Mouse (Mus musculus) embryonic facial prominence, embryonic 11.5 days (tissue): ENCODE measurements around the gene Agpat1. TPM values are rescaled to one million over a fixed set of nuclear protein-coding genes. Genes with fewer than 3 reads are reported as not detected.

Experiments
- ATAC-seq: fragments of 200-750 bp; cut with Nextera tagmentation; replicated peaks from 2 replicates; pipeline ENCODE4 v1.8.0; 2017; ENCODE audit warnings: low read depth; ENCODE audit not compliant: insufficient number of reproducible peaks, low FRiP score, low TSS enrichment
- DNase-seq: peaks from one replicate; pipeline ENCODE4 v3.0.0-alpha.2; 2015; ENCODE audit warnings: low spot score
- H3K27ac ChIP-seq: fragments of 300-500 bp; sonication (generic); replicated peaks from 2 replicates; pipeline ENCODE4 v1.5.1; 2014; ENCODE audit warnings: mild to moderate bottlenecking, low read depth, low read length, control low read depth
- H3K27me3 ChIP-seq: fragments of 300-500 bp; sonication (generic); 2 replicates; pipeline ENCODE4 v1.6.1; 2014; ENCODE audit warnings: mild to moderate bottlenecking, low read length, moderate library complexity, mixed read lengths; ENCODE audit not compliant: control insufficient read depth, insufficient read depth
- H3K36me3 ChIP-seq: fragments of 300-500 bp; sonication (generic); replicated peaks from 2 replicates; pipeline ENCODE4 v1.6.1; 2014; ENCODE audit warnings: low read depth, mild to moderate bottlenecking, low read length, moderate library complexity, mixed read lengths; ENCODE audit not compliant: control insufficient read depth, insufficient read depth
- H3K4me1 ChIP-seq: fragments of 300-500 bp; sonication (generic); 2 replicates; pipeline ENCODE4 v1.6.1; 2014; ENCODE audit warnings: low read length, mixed read lengths; ENCODE audit not compliant: control insufficient read depth, insufficient read depth
- H3K4me2 ChIP-seq: fragments of 300-500 bp; sonication (generic); 2 replicates; pipeline ENCODE4 v1.6.1; 2014; ENCODE audit warnings: low read depth, mild to moderate bottlenecking, control low read depth, low read length, moderate library complexity
- H3K4me3 ChIP-seq: fragments of 300-500 bp; sonication (generic); 2 replicates; pipeline ENCODE4 v1.5.1; 2014; ENCODE audit warnings: low read depth, low read length, control low read depth
- H3K9ac ChIP-seq: fragments of 300-500 bp; sonication (generic); replicated peaks from 2 replicates; pipeline ENCODE4 v1.6.1; 2014; ENCODE audit warnings: mild to moderate bottlenecking, control low read depth, low read length
- H3K9me3 ChIP-seq: fragments of 300-500 bp; sonication (generic); replicated peaks from 2 replicates; pipeline ENCODE4 v1.6.1; 2016; ENCODE audit warnings: mild to moderate bottlenecking, low read length, inconsistent platforms, mixed read lengths; ENCODE audit not compliant: control insufficient read depth
- WGBS: fragments of 180-500 bp; shearing (Covaris S2); extraction: QIAGEN DNeasy Blood & Tissue Kit; methylation state at CpG from one replicate; pipeline ENCODE4 v1.1.7; 2014; 5-methylcytosine and 5-hydroxymethylcytosine counted together
- polyA plus RNA-seq: library from polyadenylated mRNA; unstranded; fragments of >200 nt; fragmentation: Nextera tagmentation; extraction: Ambion mirVana; gene quantifications from 2 replicates; pipeline ENCODE4 v1.2.1, GENCODE M21; 2014

Agpat1 gene
- polyA plus RNA-seq, 1 experiment from 2014 or later: 55.3 TPM

DNA sequence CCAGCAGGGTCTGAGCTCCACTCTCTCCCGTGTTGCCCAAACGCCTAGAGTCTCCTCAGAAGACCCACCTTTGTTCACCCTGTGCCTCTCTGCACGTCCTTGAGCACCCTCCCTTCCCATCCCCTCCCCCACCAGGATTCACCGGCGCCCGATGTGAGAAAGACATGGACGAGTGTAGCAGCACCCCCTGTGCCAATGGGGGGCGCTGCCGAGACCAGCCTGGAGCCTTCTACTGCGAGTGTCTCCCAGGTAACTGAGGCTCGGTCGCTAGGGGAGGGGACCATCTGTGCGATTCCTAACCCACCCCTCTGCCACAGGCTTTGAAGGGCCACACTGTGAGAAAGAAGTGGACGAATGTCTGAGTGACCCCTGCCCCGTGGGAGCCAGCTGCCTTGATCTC lies 31.7 kb upstream of the Agpat1 start:
- Histone ChIP-seq H3K27ac (no peak overlapping the region), H3K4me3 (no peak overlapping the region), H3K9ac (no peak overlapping the region), H3K27me3 (no peaks in the 10 kb centered on the region), H3K9me3 (no peaks in the 10 kb centered on the region), H3K4me2 (no peak overlapping the region), H3K4me1 (no peaks in the 10 kb centered on the region), H3K36me3 (no peaks in the 10 kb centered on the region)
- ATAC-seq (no peak), DNase-seq (no peak)
- WGBS: 8% methylated on average over 15 of the region's 15 CpGs

DNA sequence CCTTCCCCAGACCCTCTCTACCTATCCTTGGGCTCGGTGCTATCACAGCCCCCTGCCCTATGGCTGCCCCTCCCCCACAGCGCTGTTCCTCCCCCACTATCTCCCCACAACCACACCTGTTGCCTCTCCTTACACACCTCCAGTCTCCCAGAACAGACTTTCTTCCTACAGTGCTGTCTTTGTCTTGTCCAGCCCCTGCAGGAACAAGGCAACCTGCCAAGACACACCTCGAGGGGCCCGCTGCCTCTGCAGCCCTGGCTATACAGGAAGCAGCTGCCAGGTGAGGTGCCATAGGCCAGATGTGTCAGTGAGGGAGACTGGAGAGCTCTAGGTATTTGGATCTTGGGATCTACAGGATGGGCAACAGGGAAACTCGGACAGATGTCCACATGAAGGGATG lies 27.5 kb upstream of the Agpat1 start:
- no peaks in the 10 kb centered on the region for H3K27me3 ChIP-seq
- no peak for ATAC-seq
- no peak overlapping the region for H3K4me2 ChIP-seq

GRCm38 (mm10) chr17:34578070-34578469 lies 26.0 kb upstream of the Agpat1 start:
- Histone ChIP-seq H3K4me2 (no peak overlapping the region), H3K4me3 (no peak overlapping the region), H3K4me1 (no peaks in the 10 kb centered on the region), H3K27ac (no peak overlapping the region), H3K9ac (no peak overlapping the region), H3K9me3 (no peaks in the 10 kb centered on the region), H3K36me3 (no peaks in the 10 kb centered on the region), H3K27me3 (no peaks in the 10 kb centered on the region)
- WGBS: 80% methylated on average over 3 of the region's 3 CpGs
- DNase-seq: no peak
- no peak for ATAC-seq

More for the DNA sequence above, 27.5 kb upstream of the Agpat1 start:
- Histone ChIP-seq H3K4me1 (no peaks in the 10 kb centered on the region), H3K27ac (no peak overlapping the region), H3K9ac (no peak overlapping the region), H3K4me3 (no peak overlapping the region), H3K36me3 (no peaks in the 10 kb centered on the region), H3K9me3 (no peaks in the 10 kb centered on the region)
- WGBS: 63% methylated on average over 5 of the region's 5 CpGs
- DNase-seq: no peak

GRCm38 (mm10) chr17:34582528-34582927 lies 21.5 kb upstream of the Agpat1 start:
- ATAC-seq: no peak
- no peak for DNase-seq
- no peak overlapping the region for H3K27ac ChIP-seq
- no peak overlapping the region for H3K4me3 ChIP-seq
- H3K9me3 ChIP-seq: no peaks in the 10 kb centered on the region
- peaks cover 4% of the 10 kb centered on the region for H3K4me1 ChIP-seq
- no peak overlapping the region; the same call in 1 of the 2 replicates for H3K4me2 ChIP-seq
- WGBS: 84% methylated on average over 12 of the region's 12 CpGs
- H3K9ac ChIP-seq: no peak overlapping the region; the same call in 1 of the 2 replicates
- no peaks in the 10 kb centered on the region for H3K36me3 ChIP-seq
- no peaks in the 10 kb centered on the region for H3K27me3 ChIP-seq

DNA sequence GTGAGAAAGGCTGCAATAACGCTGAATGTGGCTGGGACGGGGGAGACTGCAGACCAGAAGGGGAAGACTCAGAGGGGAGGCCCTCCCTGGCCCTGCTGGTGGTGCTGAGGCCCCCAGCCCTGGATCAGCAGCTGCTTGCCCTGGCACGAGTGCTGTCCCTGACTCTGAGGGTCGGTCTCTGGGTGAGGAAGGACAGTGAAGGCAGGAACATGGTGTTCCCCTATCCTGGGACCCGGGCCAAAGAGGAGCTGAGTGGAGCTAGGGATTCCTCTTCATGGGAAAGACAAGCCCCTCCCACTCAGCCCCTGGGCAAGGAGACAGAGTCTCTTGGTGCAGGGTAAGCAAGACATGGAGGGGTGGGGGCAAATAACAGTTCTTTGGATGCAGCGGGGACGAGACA lies 20.7 kb upstream of the Agpat1 start:
- Histone ChIP-seq H3K36me3 (no peaks in the 10 kb centered on the region), H3K4me2 (no peak overlapping the region), H3K4me3 (no peak overlapping the region), H3K27ac (no peak overlapping the region), H3K27me3 (no peaks in the 10 kb centered on the region), H3K9ac (no peak overlapping the region), H3K4me1 (peaks cover 8% of the 10 kb centered on the region), H3K9me3 (no peaks in the 10 kb centered on the region)
- 58% methylated on average over 7 of the region's 7 CpGs for WGBS
- DNase-seq (no peak), ATAC-seq (no peak)

GRCm38 (mm10) chr17:34583819-34584218 lies 20.2 kb upstream of the Agpat1 start:
- H3K4me2 ChIP-seq: no peak overlapping the region
- ATAC-seq: no peak
- H3K4me1 ChIP-seq: peaks cover 8% of the 10 kb centered on the region
- H3K9me3 ChIP-seq: no peaks in the 10 kb centered on the region
- no peak overlapping the region for H3K4me3 ChIP-seq
- no peak overlapping the region for H3K27ac ChIP-seq
- H3K36me3 ChIP-seq: no peaks in the 10 kb centered on the region
- DNase-seq: no peak
- no peak overlapping the region for H3K9ac ChIP-seq
- 76% methylated on average over 8 of the region's 8 CpGs for WGBS
- no peaks in the 10 kb centered on the region for H3K27me3 ChIP-seq

- ATAC-seq (no peak), DNase-seq (no peak)
- 89% methylated on average over 8 of the region's 8 CpGs for WGBS
- H3K27me3 ChIP-seq: no peaks in the 10 kb centered on the region
- H3K4me2 ChIP-seq: no peak overlapping the region
- H3K9ac ChIP-seq: no peak overlapping the region
- H3K36me3 ChIP-seq: no peaks in the 10 kb centered on the region
- no peaks in the 10 kb centered on the region for H3K9me3 ChIP-seq
- H3K4me1 ChIP-seq: peaks cover 13% of the 10 kb centered on the region
- no peak overlapping the region for H3K27ac ChIP-seq
- H3K4me3 ChIP-seq: no peak overlapping the region
Observed at GRCm38 (mm10) chr17:34585121-34585520, 18.9 kb upstream of the Agpat1 start.

- WGBS: 27% methylated on average over 32 of the region's 32 CpGs
- Histone ChIP-seq H3K27ac (peak overlapping the region; percentile 95), H3K27me3 (no peaks in the 10 kb centered on the region), H3K9me3 (no peaks in the 10 kb centered on the region), H3K36me3 (no peaks in the 10 kb centered on the region), H3K9ac (peak overlapping the region; percentile 86), H3K4me1 (peaks cover 22% of the 10 kb centered on the region), H3K4me3 (peak overlapping the region; percentile 52), H3K4me2 (peak overlapping the region; percentile 91)
- DNase-seq (peak; percentile 24), ATAC-seq (0 out of 2 replicates have a peak, but pooled peaks have one; percentile 0)
Observed at GRCm38 (mm10) chr17:34585877-34586771, 17.9 kb upstream of the Agpat1 start.
